Mouse (Mus musculus): ENCODE results near the gene Gm29133. TPM values are rescaled to one million over a fixed set of nuclear protein-coding genes. Genes with fewer than 3 reads are reported as not detected.

The Gm29133 gene
- total and polyA plus RNA-seq, 2 experiments from 2014 or later = not detected

DNA sequence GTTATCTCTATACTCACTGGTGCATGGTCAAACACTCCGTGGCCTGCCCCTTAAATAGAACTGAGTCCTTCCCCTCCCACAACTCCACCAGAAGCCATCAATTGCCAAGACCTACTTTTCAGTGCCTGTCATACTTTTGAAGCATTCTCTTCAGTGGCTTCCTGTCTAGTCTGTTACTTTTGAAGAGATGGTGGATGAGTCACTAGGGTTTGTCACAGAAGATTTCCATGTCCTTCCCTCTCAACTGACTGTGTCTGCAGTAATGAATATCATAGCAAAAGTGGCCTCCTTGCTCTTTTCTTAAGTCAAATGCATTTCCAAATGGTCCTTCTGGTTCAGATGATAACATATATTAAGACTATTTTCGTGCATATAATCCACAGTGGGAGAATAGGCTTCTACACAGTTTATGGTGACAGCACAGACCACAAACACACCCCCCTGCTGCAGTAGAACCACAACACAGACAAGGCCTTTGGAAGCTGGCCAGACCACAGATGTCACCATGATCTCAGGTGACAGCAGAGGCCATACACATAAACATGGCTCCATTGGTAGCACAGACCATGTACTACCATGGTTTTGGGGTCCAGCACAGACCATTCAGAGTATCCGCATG lies 16.9 kb upstream of the Gm29133 start:
- Histone ChIP-seq H3K27ac (ENCODE audit: low read depth) (no peak overlapping the region), H3K4me1 (ENCODE audit: control insufficient read depth, insufficient read depth) (no peaks in the 10 kb centered on the region), H3K36me3 (replicated peaks; ENCODE audit: control insufficient read depth, insufficient read depth, low read length) (no peaks in the 10 kb centered on the region), H3K9me3 (replicated peaks; ENCODE audit: control insufficient read depth, low read length) (no peaks in the 10 kb centered on the region), H3K27me3 (ENCODE audit: control insufficient read depth, insufficient read depth, low read length) (no peaks in the 10 kb centered on the region), H3K4me3 (ENCODE audit: low read depth, low read length) (no peak overlapping the region), H3K4me2 (ENCODE audit: low read depth, low read length) (no peak overlapping the region), H3K9ac (replicated peaks; ENCODE audit: low read depth, low read length) (no peak overlapping the region)
- TF ChIP-seq EP300 (IDR thresholded peaks at IDR 0.05; ENCODE audit: low read depth) (no peak), CTCF (IDR thresholded peaks at IDR 0.05; ENCODE audit: low read depth) (no peak)
- 68% methylated on average over 3 of the region's 3 CpGs for WGBS
- no peak for ATAC-seq (ENCODE audit: insufficient read depth, low read depth)
- DNase-seq (ENCODE audit: low spot score) = no peak

DNA sequence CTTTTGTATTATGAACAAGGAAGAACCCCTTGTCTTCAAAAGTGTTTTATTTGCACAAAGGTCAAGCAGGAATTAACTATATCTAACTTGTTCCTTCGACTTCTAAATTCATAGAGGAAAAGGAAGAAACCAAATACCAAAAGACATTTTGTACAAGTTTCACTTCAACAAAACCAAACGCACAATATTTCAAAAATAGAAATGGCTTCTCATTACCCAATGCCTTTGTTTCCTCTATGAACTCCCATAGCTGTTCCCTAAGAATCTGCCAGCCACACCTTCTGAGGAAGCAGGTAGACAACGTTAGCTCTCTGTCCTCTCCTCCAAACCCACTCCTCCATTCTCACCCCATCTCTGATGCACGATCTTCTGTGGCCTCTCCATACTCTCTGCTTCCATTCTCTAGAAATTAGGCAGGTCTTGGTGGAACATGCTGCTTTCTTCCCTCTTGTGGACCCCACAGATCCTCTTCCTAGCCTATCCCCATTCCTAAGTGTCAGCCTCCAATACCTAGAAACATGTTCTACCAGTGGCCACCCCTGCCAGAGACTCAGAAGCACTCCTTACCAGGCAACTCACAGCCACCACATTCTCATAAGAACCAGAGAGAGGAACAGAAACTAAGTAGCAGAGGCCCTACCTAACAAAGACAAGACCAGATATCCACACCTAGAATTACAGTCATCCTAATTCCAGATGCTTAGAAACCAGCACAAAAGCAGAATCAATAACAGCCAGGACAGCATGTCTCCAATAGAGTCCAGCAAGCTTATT lies 4.1 kb upstream of the Gm29133 start:
- Histone ChIP-seq H3K9ac (replicated peaks; ENCODE audit: low read depth, low read length) (no peak overlapping the region), H3K36me3 (replicated peaks; ENCODE audit: control insufficient read depth, insufficient read depth, low read length) (no peaks in the 10 kb centered on the region), H3K27me3 (ENCODE audit: control insufficient read depth, insufficient read depth, low read length) (no peaks in the 10 kb centered on the region), H3K9me3 (replicated peaks; ENCODE audit: control insufficient read depth, low read length) (no peaks in the 10 kb centered on the region), H3K27ac (ENCODE audit: low read depth) (no peak overlapping the region), H3K4me1 (ENCODE audit: control insufficient read depth, insufficient read depth) (no peaks in the 10 kb centered on the region), H3K4me2 (ENCODE audit: low read depth, low read length) (no peak overlapping the region), H3K4me3 (ENCODE audit: low read depth, low read length) (no peak overlapping the region)
- no peak for TF ChIP-seq EP300 (IDR thresholded peaks at IDR 0.05; ENCODE audit: low read depth)
- TF ChIP-seq CTCF (IDR thresholded peaks at IDR 0.05; ENCODE audit: low read depth) = no peak
- WGBS = 59% methylated on average over 4 of the region's 4 CpGs
- DNase-seq (ENCODE audit: low spot score) = no peak
- no peak for ATAC-seq (ENCODE audit: insufficient read depth, low read depth)

DNA sequence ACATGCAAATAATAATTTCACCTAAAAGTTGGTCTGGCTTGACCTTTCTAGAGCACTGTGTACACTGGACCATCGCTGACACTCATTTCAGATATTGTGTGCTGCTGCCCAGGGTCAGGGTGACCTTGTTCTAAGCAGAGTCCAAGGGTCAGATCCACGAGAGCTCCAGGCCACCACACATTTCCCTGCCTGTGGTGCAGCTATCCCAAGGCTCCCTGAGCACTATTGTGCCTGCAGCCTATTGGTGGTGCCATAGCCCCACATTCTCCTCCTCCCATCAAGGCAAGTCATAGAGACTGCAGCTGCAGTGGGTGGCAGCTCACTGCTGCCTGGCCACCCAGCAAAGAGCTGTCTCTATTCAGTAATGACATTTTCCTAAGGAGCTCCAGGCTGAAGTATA lies 2.7 kb upstream of the Gm29133 start:
- no peak for TF ChIP-seq CTCF (IDR thresholded peaks at IDR 0.05; ENCODE audit: low read depth)
- no peak for TF ChIP-seq EP300 (IDR thresholded peaks at IDR 0.05; ENCODE audit: low read depth)

DNA sequence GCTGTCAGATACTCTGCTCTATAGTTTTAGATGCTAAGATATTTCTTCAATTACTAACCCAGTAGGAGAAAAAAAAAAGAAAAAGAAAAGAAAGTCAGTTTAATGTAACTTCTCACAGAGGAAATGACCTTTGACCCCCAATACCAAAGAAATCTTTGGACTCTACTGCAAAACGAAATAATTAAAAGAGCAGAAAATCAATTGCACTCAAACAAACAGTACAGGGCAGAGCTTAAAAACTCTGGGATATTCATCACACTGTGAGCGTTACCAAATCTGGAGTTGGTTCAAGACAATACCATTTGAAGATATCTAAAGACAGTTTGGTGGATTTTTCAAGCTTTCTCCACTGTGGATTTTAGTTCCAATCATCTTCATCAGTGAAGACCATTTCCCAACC lies 15.4 kb downstream of the Gm29133 start:
- no peaks in the 10 kb centered on the region for H3K36me3 ChIP-seq (replicated peaks; ENCODE audit: control insufficient read depth, insufficient read depth, low read length)
- 58% methylated on average over 2 of the region's 2 CpGs for WGBS
- no peak overlapping the region for H3K4me2 ChIP-seq (ENCODE audit: low read depth, low read length)
- TF ChIP-seq EP300 (IDR thresholded peaks at IDR 0.05; ENCODE audit: low read depth) (no peak), CTCF (IDR thresholded peaks at IDR 0.05; ENCODE audit: low read depth) (no peak)
- DNase-seq (ENCODE audit: low spot score) (no peak), ATAC-seq (ENCODE audit: insufficient read depth, low read depth) (no peak)
- H3K27me3 ChIP-seq (ENCODE audit: control insufficient read depth, insufficient read depth, low read length) = no peaks in the 10 kb centered on the region
- no peak overlapping the region for H3K9ac ChIP-seq (replicated peaks; ENCODE audit: low read depth, low read length)
- no peak overlapping the region for H3K27ac ChIP-seq (ENCODE audit: low read depth)
- no peaks in the 10 kb centered on the region for H3K4me1 ChIP-seq (ENCODE audit: control insufficient read depth, insufficient read depth)
- no peaks in the 10 kb centered on the region for H3K9me3 ChIP-seq (replicated peaks; ENCODE audit: control insufficient read depth, low read length)
- no peak overlapping the region for H3K4me3 ChIP-seq (ENCODE audit: low read depth, low read length)

More for the DNA sequence above, 2.7 kb upstream of the Gm29133 start:
- no peak for ATAC-seq (ENCODE audit: insufficient read depth, low read depth)
- Histone ChIP-seq H3K27me3 (ENCODE audit: control insufficient read depth, insufficient read depth, low read length) (no peaks in the 10 kb centered on the region), H3K27ac (ENCODE audit: low read depth) (no peak overlapping the region), H3K9me3 (replicated peaks; ENCODE audit: control insufficient read depth, low read length) (no peaks in the 10 kb centered on the region), H3K9ac (replicated peaks; ENCODE audit: low read depth, low read length) (no peak overlapping the region), H3K4me1 (ENCODE audit: control insufficient read depth, insufficient read depth) (no peaks in the 10 kb centered on the region), H3K36me3 (replicated peaks; ENCODE audit: control insufficient read depth, insufficient read depth, low read length) (no peaks in the 10 kb centered on the region), H3K4me2 (ENCODE audit: low read depth, low read length) (no peak overlapping the region), H3K4me3 (ENCODE audit: low read depth, low read length) (no peak overlapping the region)
- no peak for DNase-seq (ENCODE audit: low spot score)
- WGBS = 39% methylated on average over 2 of the region's 2 CpGs

DNA sequence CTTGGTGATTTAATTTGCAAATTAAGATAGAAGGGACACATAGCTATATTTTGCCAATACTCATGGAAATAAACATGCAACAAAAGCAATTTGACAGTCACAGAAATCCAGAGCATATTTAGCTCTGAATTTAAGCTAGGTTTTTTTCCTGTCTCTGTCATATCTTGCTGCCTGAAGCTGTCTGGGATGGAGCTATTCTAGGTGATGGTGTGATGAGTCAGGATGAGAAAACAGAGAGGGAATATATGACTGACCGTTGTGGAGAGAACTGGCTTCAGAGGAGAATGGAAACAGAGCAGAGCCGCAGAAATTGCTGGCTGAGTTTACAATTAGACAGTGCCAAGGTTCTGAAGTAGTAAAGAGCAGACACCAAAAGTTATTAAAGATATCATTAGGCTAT lies 26.3 kb downstream of the Gm29133 start:
- Histone ChIP-seq H3K36me3 (replicated peaks; ENCODE audit: control insufficient read depth, insufficient read depth, low read length) (no peaks in the 10 kb centered on the region), H3K9me3 (replicated peaks; ENCODE audit: control insufficient read depth, low read length) (no peaks in the 10 kb centered on the region), H3K27ac (ENCODE audit: low read depth) (no peak overlapping the region), H3K27me3 (ENCODE audit: control insufficient read depth, insufficient read depth, low read length) (no peaks in the 10 kb centered on the region), H3K9ac (replicated peaks; ENCODE audit: low read depth, low read length) (no peak overlapping the region), H3K4me3 (ENCODE audit: low read depth, low read length) (no peak overlapping the region), H3K4me2 (ENCODE audit: low read depth, low read length) (no peak overlapping the region), H3K4me1 (ENCODE audit: control insufficient read depth, insufficient read depth) (no peaks in the 10 kb centered on the region)
- no peak for TF ChIP-seq CTCF (IDR thresholded peaks at IDR 0.05; ENCODE audit: low read depth)
- no peak for TF ChIP-seq EP300 (IDR thresholded peaks at IDR 0.05; ENCODE audit: low read depth)
- ATAC-seq (ENCODE audit: insufficient read depth, low read depth) = no peak
- WGBS = 56% methylated on average over 2 of the region's 2 CpGs
- DNase-seq (ENCODE audit: low spot score) = no peak

Data from heart, postnatal 0 days (tissue).